Mouse (Mus musculus) heart, postnatal 25 days (tissue): ENCODE results near the gene Thbs1. TPM values are rescaled to one million over a fixed set of nuclear protein-coding genes. Genes with fewer than 3 reads are reported as not detected.

ENCODE experiments used
- DNase-seq: peaks from one replicate; pipeline ENCODE4 v3.0.0; 2022; ENCODE audit warnings: low spot score
- intact Hi-C: fragments of 180-260 bp; cut with DNase I; formaldehyde crosslinking; loops from one replicate; pipeline ENCODE4 v1.15.1; 2025
- total RNA-seq, 2 experiments: library from RNA; stranded (reverse); gene quantifications; 2 replicates each; pipeline ENCODE4 v1.2.3; 2021

Thbs1 gene
- total RNA-seq, 2 experiments from 2014 or later, result 13.9 to 14.3 TPM

GRCm38 (mm10) chr2:118112846-118113479 is 1.3 kb downstream of the Thbs1 start:
- intact Hi-C loops, result loop anchor here (5.0 to 10.0 kb wide), 2 partner anchors 132 to 491 kb away; no protein-coding TSS in a partner anchor
- DNase-seq, result no peak

- intact Hi-C loops, result loop anchor here (5.0 to 10.0 kb wide), 2 partner anchors 131 to 492 kb away; no protein-coding TSS in a partner anchor
- no peak for DNase-seq
Measured at GRCm38 (mm10) chr2:118113808-118114524, 2.3 kb downstream of the Thbs1 start.

GRCm38 (mm10) chr2:118114671-118115070 is 3.0 kb downstream of the Thbs1 start:
- no peak for DNase-seq

GRCm38 (mm10) chr2:118115647-118116046 is 4.0 kb downstream of the Thbs1 start:
- no peak for DNase-seq
- intact Hi-C loops, result loop anchor here (10.0 kb wide), 1 partner anchor 129 kb away; no protein-coding TSS in a partner anchor

More at GRCm38 (mm10) chr2:118114671-118115070, 3.0 kb downstream of the Thbs1 start:
- intact Hi-C loops, result loop anchor here (5.0 to 10.0 kb wide), 2 partner anchors 130 to 492 kb away; no protein-coding TSS in a partner anchor

- DNase-seq, result no peak
- intact Hi-C loops, result loop anchor here (10.0 kb wide), 1 partner anchor 129 kb away; no protein-coding TSS in a partner anchor
Measured at GRCm38 (mm10) chr2:118116180-118116579, 4.5 kb downstream of the Thbs1 start.

GRCm38 (mm10) chr2:118116754-118117290 is 5.1 kb downstream of the Thbs1 start:
- intact Hi-C loops, result loop anchor here (10.0 kb wide), 1 partner anchor 128 kb away; no protein-coding TSS in a partner anchor
- DNase-seq, result no peak

GRCm38 (mm10) chr2:118117401-118117800 is 5.7 kb downstream of the Thbs1 start:
- intact Hi-C loops, result loop anchor here (10.0 kb wide), 1 partner anchor 127 kb away; no protein-coding TSS in a partner anchor
- no peak for DNase-seq

GRCm38 (mm10) chr2:118118045-118118444 is 6.4 kb downstream of the Thbs1 start:
- intact Hi-C loops, result loop anchor here (10.0 kb wide), 1 partner anchor 127 kb away; no protein-coding TSS in a partner anchor

GRCm38 (mm10) chr2:118118515-118118914 is 6.8 kb downstream of the Thbs1 start:
- intact Hi-C loops, result loop anchor here (10.0 kb wide), 1 partner anchor 126 kb away; no protein-coding TSS in a partner anchor
- no peak for DNase-seq

More at GRCm38 (mm10) chr2:118118045-118118444, 6.4 kb downstream of the Thbs1 start:
- DNase-seq, result no peak

GRCm38 (mm10) chr2:118119684-118120083 is 8.0 kb downstream of the Thbs1 start:
- DNase-seq, result no peak
- intact Hi-C loops, result loop anchor here (10.0 kb wide), 1 partner anchor 125 kb away; no protein-coding TSS in a partner anchor

- DNase-seq, result no peak
- intact Hi-C loops, result no loop called here
Measured at GRCm38 (mm10) chr2:118120095-118120494, 8.4 kb downstream of the Thbs1 start.

GRCm38 (mm10) chr2:118120751-118121150 is 9.1 kb downstream of the Thbs1 start:
- DNase-seq, result no peak
- intact Hi-C loops, result no loop called here

GRCm38 (mm10) chr2:118122291-118122690 is 10.6 kb downstream of the Thbs1 start:
- no peak for DNase-seq

GRCm38 (mm10) chr2:118123743-118124142 is 12.1 kb downstream of the Thbs1 start:
- DNase-seq, result no peak
- intact Hi-C loops, result no loop called here

More at GRCm38 (mm10) chr2:118122291-118122690, 10.6 kb downstream of the Thbs1 start:
- intact Hi-C loops, result no loop called here

GRCm38 (mm10) chr2:118124437-118124836 is 12.8 kb downstream of the Thbs1 start:
- intact Hi-C loops, result no loop called here
- DNase-seq, result no peak

- no peak for DNase-seq
- intact Hi-C loops, result no loop called here
Measured at GRCm38 (mm10) chr2:118125211-118125939, 13.7 kb downstream of the Thbs1 start.

GRCm38 (mm10) chr2:118125943-118126470 is 14.3 kb downstream of the Thbs1 start:
- intact Hi-C loops, result no loop called here
- no peak for DNase-seq

GRCm38 (mm10) chr2:118127516-118128288 is 16.0 kb downstream of the Thbs1 start:
- intact Hi-C loops, result no loop called here
- no peak for DNase-seq

- intact Hi-C loops, result no loop called here
Measured at GRCm38 (mm10) chr2:118128313-118128712, 16.6 kb downstream of the Thbs1 start.

More at GRCm38 (mm10) chr2:118128313-118128712, 16.6 kb downstream of the Thbs1 start:
- DNase-seq, result no peak
